Mouse (Mus musculus) embryonic fibroblast, embryonic 13.5 days (primary cell): ENCODE data around the gene Zbtb33.

Experiments
- CTCF ChIP-seq: IDR thresholded peaks from 2 replicates; pipeline ENCODE4 v1.5.1; 2011; ENCODE audit warnings: mild to moderate bottlenecking, control low read depth, low read length, moderate library complexity, borderline replicate concordance; ENCODE audit not compliant: insufficient read depth
- POLR2A ChIP-seq: IDR thresholded peaks from 2 replicates; pipeline ENCODE4 v1.6.1; 2011; ENCODE audit warnings: low read depth, mild to moderate bottlenecking, control low read depth, low read length, moderate library complexity

- TF ChIP-seq CTCF (no peak), POLR2A (no peak)
Observed at GRCm38 (mm10) chrX:38159097-38159496, 30.5 kb upstream of the Zbtb33 start.
